Mouse (Mus musculus): ENCODE measurements around the gene Wdr20.
"Not testable (repeated sequence)": the region's sequence is repeated elsewhere in the genome, so short reads cannot be mapped to it uniquely, and the experiment has no call there.

Gene Wdr20

GRCm38 (mm10) chr12:110737170-110738157 is at the start of gene Wdr20:
Gene Wdr20, plus strand, starts transcription at chr12:110737944.
- DNase-seq = peak; percentile 100

GRCm38 (mm10) chr12:110688921-110689320 is 48.8 kb upstream of the Wdr20 start:
- not testable (repeated sequence) for DNase-seq

GRCm38 (mm10) chr12:110689919-110690643 is 47.7 kb upstream of the Wdr20 start:
- DNase-seq = no peak

GRCm38 (mm10) chr12:110693378-110693777 is 44.4 kb upstream of the Wdr20 start:
- not testable (repeated sequence) for DNase-seq

- DNase-seq = no peak
Measured at GRCm38 (mm10) chr12:110695676-110696171, 42.0 kb upstream of the Wdr20 start.

- peak; percentile 99 for DNase-seq
Measured at GRCm38 (mm10) chr12:110696173-110696974, 41.4 kb upstream of the Wdr20 start.

GRCm38 (mm10) chr12:110696975-110697400 is 40.8 kb upstream of the Wdr20 start:
- no peak for DNase-seq

GRCm38 (mm10) chr12:110697457-110697856 is 40.3 kb upstream of the Wdr20 start:
- DNase-seq = no peak

- no peak for DNase-seq
Measured at GRCm38 (mm10) chr12:110698080-110698479, 39.7 kb upstream of the Wdr20 start.

- no peak for DNase-seq
Measured at GRCm38 (mm10) chr12:110698523-110699170, 39.1 kb upstream of the Wdr20 start.

GRCm38 (mm10) chr12:110699171-110699547 is 38.6 kb upstream of the Wdr20 start:
- DNase-seq = no peak

- DNase-seq = no peak
Measured at GRCm38 (mm10) chr12:110700730-110701129, 37.0 kb upstream of the Wdr20 start.

- DNase-seq = not testable (repeated sequence)
Measured at GRCm38 (mm10) chr12:110701363-110701762, 36.4 kb upstream of the Wdr20 start.

- DNase-seq = no peak
Measured at GRCm38 (mm10) chr12:110702556-110702955, 35.2 kb upstream of the Wdr20 start, which contains the start of gene Hsp90aa1. Gene Hsp90aa1, minus strand, starts transcription at chr12:110702728.

- peak; percentile 80 for DNase-seq
Measured at GRCm38 (mm10) chr12:110703008-110703471, 34.7 kb upstream of the Wdr20 start.

- DNase-seq = no peak
Measured at GRCm38 (mm10) chr12:110703682-110704081, 34.1 kb upstream of the Wdr20 start.

- DNase-seq = not testable (repeated sequence)
Measured at GRCm38 (mm10) chr12:110705419-110705818, 32.3 kb upstream of the Wdr20 start.

- DNase-seq = peak; percentile 57
Measured at GRCm38 (mm10) chr12:110706337-110707231, 31.2 kb upstream of the Wdr20 start.

- DNase-seq = no peak
Measured at GRCm38 (mm10) chr12:110707451-110707850, 30.3 kb upstream of the Wdr20 start.

GRCm38 (mm10) chr12:110711270-110711669 is 26.5 kb upstream of the Wdr20 start:
- DNase-seq = no peak

- DNase-seq = peak; percentile 26
Measured at GRCm38 (mm10) chr12:110713784-110714183, 24.0 kb upstream of the Wdr20 start.
